Mouse (Mus musculus) spleen, adult 12 weeks (tissue): ENCODE data around the gene Ntng2.

Source experiments
- DNase-seq: peaks from one replicate; pipeline ENCODE4 v3.0.0; 2022; ENCODE audit warnings: low spot score

Ntng2 gene

GRCm38 (mm10) chr2:29252599-29253204 lies at the start of gene Ntng2:
Gene Ntng2 (minus strand): TSS chr2:29253005.
- DNase-seq = no peak

- DNase-seq = no peak
Measured at GRCm38 (mm10) chr2:29295557-29295956, 42.8 kb upstream of the Ntng2 start.

- DNase-seq = no peak
Measured at GRCm38 (mm10) chr2:29287651-29288050, 34.8 kb upstream of the Ntng2 start.

GRCm38 (mm10) chr2:29277703-29278121 lies 24.9 kb upstream of the Ntng2 start:
- DNase-seq = no peak

- DNase-seq = no peak
Measured at GRCm38 (mm10) chr2:29271803-29272518, 19.2 kb upstream of the Ntng2 start.

- DNase-seq = no peak
Measured at GRCm38 (mm10) chr2:29271098-29271497, 18.3 kb upstream of the Ntng2 start.

- no peak for DNase-seq
Measured at GRCm38 (mm10) chr2:29266810-29267209, 14.0 kb upstream of the Ntng2 start.

- DNase-seq = no peak
Measured at GRCm38 (mm10) chr2:29262436-29262915, 9.7 kb upstream of the Ntng2 start.

GRCm38 (mm10) chr2:29261126-29261525 lies 8.3 kb upstream of the Ntng2 start:
- no peak for DNase-seq

- DNase-seq = no peak
Measured at GRCm38 (mm10) chr2:29253205-29253865, 530 bp upstream of the Ntng2 start.

- DNase-seq = no peak
Measured at GRCm38 (mm10) chr2:29252059-29252598, 676 bp downstream of the Ntng2 start.

- DNase-seq = no peak
Measured at GRCm38 (mm10) chr2:29251095-29252058, 1.4 kb downstream of the Ntng2 start.

- no peak for DNase-seq
Measured at GRCm38 (mm10) chr2:29250263-29251094, 2.3 kb downstream of the Ntng2 start.

GRCm38 (mm10) chr2:29249852-29250251 lies 3.0 kb downstream of the Ntng2 start:
- DNase-seq = no peak

GRCm38 (mm10) chr2:29248551-29248950 lies 4.3 kb downstream of the Ntng2 start:
- no peak for DNase-seq

- no peak for DNase-seq
Measured at GRCm38 (mm10) chr2:29247386-29247785, 5.4 kb downstream of the Ntng2 start.

- DNase-seq = no peak
Measured at GRCm38 (mm10) chr2:29246891-29247290, 5.9 kb downstream of the Ntng2 start.

- no peak for DNase-seq
Measured at GRCm38 (mm10) chr2:29246275-29246674, 6.5 kb downstream of the Ntng2 start.

- no peak for DNase-seq
Measured at GRCm38 (mm10) chr2:29245341-29245779, 7.4 kb downstream of the Ntng2 start.

- DNase-seq = no peak
Measured at GRCm38 (mm10) chr2:29239329-29239728, 13.5 kb downstream of the Ntng2 start.

- DNase-seq = no peak
Measured at GRCm38 (mm10) chr2:29237623-29238022, 15.2 kb downstream of the Ntng2 start.
